Mouse (Mus musculus): Measurements from ENCODE around the gene Hk2. TPM values are rescaled to one million over a fixed set of nuclear protein-coding genes. Genes with fewer than 3 reads are reported as not detected.
"Not testable (repeated sequence)": the region's sequence is repeated elsewhere in the genome, so short reads cannot be mapped to it uniquely, and the experiment has no call there.

Hk2 gene
- polyA plus RNA-seq, 1 experiment from 2014 or later: 30.2 TPM

DNA sequence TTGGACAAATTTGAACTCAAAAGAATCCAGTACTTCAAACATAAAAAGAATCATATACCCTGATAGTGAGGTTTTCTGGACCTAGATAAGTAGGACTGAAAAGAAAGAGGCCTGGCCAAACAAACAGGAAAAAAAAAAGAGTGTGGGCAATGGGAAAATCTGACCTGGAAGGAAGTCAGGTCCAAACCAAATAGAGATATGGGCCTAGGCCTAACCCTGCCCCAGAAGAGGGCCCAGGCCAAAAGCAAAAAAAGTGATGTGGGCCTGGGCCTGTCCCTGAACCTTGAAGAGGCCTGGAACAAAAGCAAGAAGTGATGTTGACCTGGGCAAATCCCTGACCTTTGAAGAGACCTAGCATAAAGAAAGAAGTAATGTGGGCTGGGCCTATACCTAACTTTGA is 90.1 kb downstream of the Hk2 start:
- H3K36me3 ChIP-seq: no peaks in the 10 kb centered on the region
- no peaks in the 10 kb centered on the region for H3K4me1 ChIP-seq (replicated peaks)
- H3K4me2 ChIP-seq: no peak overlapping the region
- ATAC-seq (replicated peaks; ENCODE audit: insufficient number of reproducible peaks, insufficient read depth, low FRiP score, low read depth): no peak
- H3K27ac ChIP-seq: no peak overlapping the region
- H3K27me3 ChIP-seq: no peaks in the 10 kb centered on the region
- no peak overlapping the region for H3K4me3 ChIP-seq
- no peaks in the 10 kb centered on the region for H3K9me3 ChIP-seq (replicated peaks)
- no peak overlapping the region for H3K9ac ChIP-seq

DNA sequence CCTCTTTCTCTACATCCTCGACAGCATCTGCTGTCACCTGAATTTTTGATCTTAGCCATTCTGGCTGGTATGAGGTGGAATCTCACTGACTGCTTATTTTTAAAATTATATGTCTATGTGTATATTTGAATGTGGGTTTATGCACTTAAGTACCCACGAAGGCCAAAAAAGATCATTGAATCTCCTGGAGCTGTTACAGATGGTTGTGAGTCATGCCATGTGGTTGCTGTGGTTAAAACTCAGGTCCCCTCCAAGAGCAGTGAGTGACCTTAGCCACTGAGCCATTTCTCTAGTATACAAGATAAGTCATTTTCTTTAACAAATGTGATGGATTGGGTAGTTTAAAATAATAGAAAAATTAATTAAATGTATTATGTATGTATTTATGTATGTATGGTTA is 95.0 kb downstream of the Hk2 start:
- not testable (repeated sequence) for H3K36me3 ChIP-seq; H3K9ac ChIP-seq; H3K27ac ChIP-seq; H3K4me3 ChIP-seq; H3K9me3 ChIP-seq (replicated peaks); H3K27me3 ChIP-seq; ATAC-seq (replicated peaks; ENCODE audit: insufficient number of reproducible peaks, insufficient read depth, low FRiP score, low read depth); H3K4me2 ChIP-seq; H3K4me1 ChIP-seq (replicated peaks)
- WGBS: 70% methylated on average over 2 of the region's 2 CpGs

DNA sequence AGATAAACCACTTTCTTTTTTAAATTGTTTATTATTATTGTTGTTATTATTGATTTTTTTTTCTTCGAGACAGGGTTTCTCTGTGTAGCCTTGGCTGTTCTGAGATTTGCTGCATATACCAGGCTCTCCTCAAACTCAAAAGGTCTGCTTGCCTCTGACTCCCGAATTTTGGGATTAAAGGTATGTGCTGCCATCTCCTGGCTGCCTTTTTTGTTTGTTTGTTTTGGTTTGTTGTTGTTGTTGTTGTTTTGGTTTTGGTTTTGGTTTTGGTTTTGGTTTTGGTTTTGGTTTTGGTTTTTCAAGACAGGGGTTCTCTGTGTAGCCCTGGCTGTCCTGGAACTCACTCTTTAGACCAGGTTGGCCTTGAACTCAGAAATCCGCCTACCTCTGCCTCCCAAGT is 96.6 kb downstream of the Hk2 start:
- H3K4me1 ChIP-seq (replicated peaks); H3K9me3 ChIP-seq (replicated peaks); H3K27ac ChIP-seq; H3K36me3 ChIP-seq; H3K4me3 ChIP-seq; ATAC-seq (replicated peaks; ENCODE audit: insufficient number of reproducible peaks, insufficient read depth, low FRiP score, low read depth); H3K27me3 ChIP-seq; H3K9ac ChIP-seq; H3K4me2 ChIP-seq: not testable (repeated sequence)
- 76% methylated on average over 3 of the region's 3 CpGs for WGBS

Other genes with a start within 250 kb of the Hk2 start
- 78.0 and 81.7 TPM in 2 replicates for gene Pole4, start 69.1 kb downstream of the Hk2 start, polyA plus RNA-seq (2015; fragmentation: Nextera tagmentation; extraction: Ambion mirVana)
- 0.37 and 1.1 TPM in 2 replicates for gene Sema4f, start 165.3 kb upstream of the Hk2 start, polyA plus RNA-seq (2015; fragmentation: Nextera tagmentation; extraction: Ambion mirVana)
- gene M1ap, start 172.4 kb upstream of the Hk2 start, polyA plus RNA-seq (2015; fragmentation: Nextera tagmentation; extraction: Ambion mirVana): 0.57 and 1.0 TPM in 2 replicates

Measured in heart, embryonic 15.5 days (tissue).